In the genomic region with DNA sequence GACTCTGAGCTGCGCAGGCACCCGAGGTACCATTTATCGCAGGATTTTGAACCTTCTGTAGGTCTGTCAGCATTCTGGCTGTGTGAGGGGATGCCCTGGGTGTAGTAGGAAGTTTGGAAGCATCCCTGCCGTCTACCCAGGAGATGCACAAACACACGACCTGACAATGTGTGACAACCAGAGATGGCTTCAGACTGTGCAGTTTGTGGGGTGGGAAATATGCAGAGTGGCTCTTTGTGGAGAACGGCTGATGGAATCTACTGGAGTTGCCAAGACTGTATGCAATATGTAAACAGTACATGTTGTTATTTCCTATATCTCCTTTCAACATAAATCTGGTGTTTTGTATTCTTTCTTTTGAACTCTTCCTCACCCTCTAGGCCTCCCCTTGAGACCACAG, we compare ENCODE assay signal across 20 mouse cellular contexts. TPM values are rescaled to one million over a fixed set of nuclear protein-coding genes. Genes with fewer than 3 reads are reported as not detected.
DNase-seq lines count a peak whose midpoint lies in the region; ATAC-seq lines count a peak whose summit lies in the region.
"Had no signal": no experiment of that assay in that cellular context is flagged by ENCODE, and none has a peak within 500 bp of the region (broad histone marks: within the 10 kb centered on the region; RNA-seq: fewer than 3 reads in every experiment).

No protein-coding gene starts in this region.

- no peak overlapping the region for H3K4me2 ChIP-seq in lung, embryonic 15.5 days
- H3K4me2 ChIP-seq in midbrain, embryonic 15.5 days: no peak overlapping the region
- no peak overlapping the region for H3K4me2 ChIP-seq in midbrain, embryonic 14.5 days (ENCODE audit: low read length)
- H3K4me2 ChIP-seq: embryonic facial prominence, embryonic 12.5 days; heart, embryonic 11.5 days; heart, embryonic 15.5 days; hindbrain, embryonic 13.5 days had no signal

- peak; percentile 18 for DNase-seq in heart, adult 11 months
- no peak for DNase-seq in heart, embryonic 10.5 days (ENCODE audit: low spot score)
- no peak for DNase-seq in lung, adult 18-20 months
- DNase-seq in midbrain, embryonic 14.5 days: no peak
- DNase-seq: adrenal gland, postnatal 14 days; cerebellum, adult 11-12 months; cerebellum, adult 9-10 months; cerebellum, postnatal 25 days; gastrocnemius, postnatal 36 days; heart, adult 18-20 months; heart, postnatal 14 days had no signal

- H3K36me3 ChIP-seq in heart, embryonic 10.5 days: no peaks in the 10 kb centered on the region
- H3K36me3 ChIP-seq in lung, embryonic 15.5 days: no peaks in the 10 kb centered on the region
- no peaks in the 10 kb centered on the region for H3K36me3 ChIP-seq in midbrain, embryonic 15.5 days (replicated peaks)
- H3K36me3 ChIP-seq in midbrain, embryonic 14.5 days (ENCODE audit: control insufficient read depth, insufficient read depth, low read length): no peaks in the 10 kb centered on the region
- H3K36me3 ChIP-seq: embryonic facial prominence, embryonic 12.5 days; heart, embryonic 15.5 days; hindbrain, embryonic 13.5 days had no signal

- no peak overlapping the region for H3K4me3 ChIP-seq in heart, embryonic 10.5 days
- no peak overlapping the region for H3K4me3 ChIP-seq in lung, embryonic 15.5 days
- H3K4me3 ChIP-seq in midbrain, embryonic 15.5 days: no peak overlapping the region
- no peak overlapping the region for H3K4me3 ChIP-seq in midbrain, embryonic 14.5 days (replicated peaks; ENCODE audit: low read depth, low read length)
- H3K4me3 ChIP-seq: embryonic facial prominence, embryonic 12.5 days; heart, embryonic 15.5 days; hindbrain, embryonic 13.5 days had no signal

- peaks cover 9% of the 10 kb centered on the region; the same call in 1 of the 2 replicates for H3K4me1 ChIP-seq in heart, embryonic 10.5 days
- H3K4me1 ChIP-seq in lung, embryonic 15.5 days: peaks cover 25% of the 10 kb centered on the region
- peaks cover 5% of the 10 kb centered on the region; the same call in 1 of the 2 replicates for H3K4me1 ChIP-seq in midbrain, embryonic 15.5 days
- H3K4me1 ChIP-seq in midbrain, embryonic 14.5 days (ENCODE audit: control insufficient read depth, insufficient read depth, low read length): no peaks in the 10 kb centered on the region
- H3K4me1 ChIP-seq: heart, embryonic 15.5 days had no signal

- WGBS in heart, embryonic 10.5 days: 62% methylated on average over 6 of the region's 6 CpGs
- 47% methylated on average over 6 of the region's 6 CpGs for WGBS in lung, embryonic 15.5 days
- 66% methylated on average over 6 of the region's 6 CpGs for WGBS in midbrain, embryonic 15.5 days
- 72% methylated on average over 6 of the region's 6 CpGs for WGBS in midbrain, embryonic 14.5 days

- H3K9me3 ChIP-seq in heart, embryonic 10.5 days: no peaks in the 10 kb centered on the region
- no peaks in the 10 kb centered on the region for H3K9me3 ChIP-seq in lung, embryonic 15.5 days
- H3K9me3 ChIP-seq in midbrain, embryonic 15.5 days: no peaks in the 10 kb centered on the region
- no peaks in the 10 kb centered on the region for H3K9me3 ChIP-seq in midbrain, embryonic 14.5 days (ENCODE audit: control insufficient read depth, low read length)
- H3K9me3 ChIP-seq: embryonic facial prominence, embryonic 12.5 days; heart, embryonic 15.5 days; hindbrain, embryonic 13.5 days had no signal

- no peak overlapping the region for H3K9ac ChIP-seq in lung, embryonic 15.5 days
- H3K9ac ChIP-seq in midbrain, embryonic 15.5 days: no peak overlapping the region
- H3K9ac ChIP-seq in midbrain, embryonic 14.5 days (replicated peaks; ENCODE audit: low read length): no peak overlapping the region
- H3K9ac ChIP-seq: embryonic facial prominence, embryonic 12.5 days; heart, embryonic 15.5 days; hindbrain, embryonic 13.5 days had no signal

- no peak overlapping the region for H3K27ac ChIP-seq in heart, embryonic 10.5 days
- 0 out of 2 replicates have a peak overlapping the region, but pooled peaks have one; percentile 63 for H3K27ac ChIP-seq in lung, embryonic 15.5 days
- peak overlapping the region; percentile 29; the same call in 1 of the 2 replicates for H3K27ac ChIP-seq in midbrain, embryonic 15.5 days
- no peak overlapping the region for H3K27ac ChIP-seq in midbrain, embryonic 14.5 days (replicated peaks; ENCODE audit: low read depth, low read length)
- H3K27ac ChIP-seq: embryonic facial prominence, embryonic 12.5 days; heart, embryonic 15.5 days; hindbrain, embryonic 13.5 days had no signal

- ATAC-seq in lung, embryonic 15.5 days (ENCODE audit: borderline replicate concordance, extremely low read depth, low FRiP score, low TSS enrichment): peak; percentile 84
- ATAC-seq in midbrain, embryonic 15.5 days (replicated peaks): no peak
- ATAC-seq in midbrain, embryonic 14.5 days (ENCODE audit: low FRiP score, low TSS enrichment): no peak
- ATAC-seq: activated CD4-positive, CD25-positive, alpha-beta regulatory T cell, adult 4 months; Patski had no signal

- no peaks in the 10 kb centered on the region for H3K27me3 ChIP-seq in heart, embryonic 10.5 days (ENCODE audit: insufficient read depth, poor library complexity, severe bottlenecking)
- H3K27me3 ChIP-seq in lung, embryonic 15.5 days: no peaks in the 10 kb centered on the region
- no peaks in the 10 kb centered on the region for H3K27me3 ChIP-seq in midbrain, embryonic 15.5 days (replicated peaks)
- H3K27me3 ChIP-seq in midbrain, embryonic 14.5 days (ENCODE audit: control insufficient read depth, insufficient read depth, low read length): no peaks in the 10 kb centered on the region
- H3K27me3 ChIP-seq: CH12.LX; embryonic facial prominence, embryonic 12.5 days; heart, embryonic 15.5 days; hindbrain, embryonic 13.5 days; Patski had no signal

RNA-seq across cellular contexts. Expression of a gene that starts 33.0 kb away (rescaled TPM):
- polyA plus RNA-seq in heart, embryonic 10.5 days (2016; fragmentation: Nextera tagmentation; extraction: Ambion mirVana): 0.12 and 0.75 TPM in 2 replicates
- 1.0 and 1.5 TPM in 2 replicates for polyA plus RNA-seq in lung, embryonic 15.5 days (2015; fragmentation: Nextera tagmentation; extraction: Ambion mirVana)
- polyA plus RNA-seq in midbrain, embryonic 15.5 days (2015; fragmentation: Nextera tagmentation; extraction: Ambion mirVana): 0.18 TPM in 1 of 2 replicates, not detected in the other
- not detected in 2 replicates for polyA plus RNA-seq in midbrain, embryonic 14.5 days (2014; fragmentation: Nextera tagmentation; extraction: Ambion mirVana)
- polyA plus RNA-seq: embryonic facial prominence, embryonic 12.5 days; Patski had no signal

Comparison
In these comparisons a context has a peak if more than half of its experiments do, and no peak if none do; other contexts are left out.
1. H3K27ac ChIP-seq: peak in lung, embryonic 15.5 days (single experiment) and midbrain, embryonic 15.5 days (single experiment); none in heart, embryonic 10.5 days (single experiment) and midbrain, embryonic 14.5 days (single experiment).